Mouse (Mus musculus) spleen, adult 12 weeks (tissue): ENCODE results near the gene Slc29a3.
A peak's percentile ranks its signal among the peaks of the same experiment; 100 is the strongest.

ENCODE experiments used
- DNase-seq: peaks from one replicate; pipeline ENCODE4 v3.0.0; 2022; ENCODE audit warnings: low spot score

Slc29a3 gene

DNA sequence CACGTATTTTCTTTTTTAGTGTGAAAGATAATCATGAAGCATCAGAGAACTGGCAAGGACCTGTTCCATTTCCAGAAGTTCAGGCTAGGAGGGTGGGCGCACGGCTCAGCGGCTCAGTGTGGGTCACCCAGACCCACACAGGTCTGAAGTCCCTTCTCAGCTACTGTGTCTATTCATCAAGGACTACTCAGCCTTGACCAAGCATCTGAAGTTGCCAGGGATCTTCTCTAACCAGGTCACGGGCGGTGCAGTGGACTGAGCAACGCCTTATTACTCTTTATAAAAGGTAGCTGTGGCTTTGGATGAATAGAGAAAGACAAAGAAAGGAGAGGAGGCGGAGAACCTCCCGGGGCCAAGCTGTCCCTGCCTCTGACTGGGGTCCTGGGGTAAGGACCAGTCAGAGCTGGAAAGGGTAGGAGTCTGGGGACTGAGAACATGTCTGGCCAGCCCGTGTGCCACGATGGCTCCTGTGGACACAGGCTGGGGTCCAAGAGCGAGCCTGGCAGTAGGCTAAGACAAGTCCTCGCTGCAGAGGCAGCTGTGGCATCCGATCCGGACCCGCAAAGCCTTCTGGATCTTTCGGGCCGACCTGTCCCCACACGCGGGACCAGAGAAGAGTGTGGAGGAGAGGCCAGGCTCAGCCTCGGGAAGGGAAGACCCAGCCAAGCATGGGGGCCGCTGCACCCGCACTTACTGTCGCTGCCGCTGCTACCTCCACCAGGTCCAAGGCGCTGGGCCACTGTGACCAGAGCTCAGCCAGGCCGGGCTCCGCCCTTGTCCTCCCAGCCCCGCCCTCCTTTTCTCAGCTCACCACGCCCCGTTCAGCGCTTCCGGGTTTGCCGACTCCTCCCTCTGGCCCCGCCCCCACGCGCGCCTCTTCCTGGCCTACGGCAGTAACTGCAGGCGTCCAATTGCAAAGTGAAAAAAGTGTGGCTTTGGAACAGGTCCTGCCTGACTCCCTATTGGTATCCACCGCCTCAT is at the start of gene Slc29a3:
Slc29a3 (minus strand) TSS at position 755 of the 981 bp plus-strand sequence.
- peak; percentile 94 for DNase-seq

- no peak for DNase-seq
Measured at GRCm38 (mm10) chr10:60801898-60802412, 49.4 kb upstream of the Slc29a3 start.

DNA sequence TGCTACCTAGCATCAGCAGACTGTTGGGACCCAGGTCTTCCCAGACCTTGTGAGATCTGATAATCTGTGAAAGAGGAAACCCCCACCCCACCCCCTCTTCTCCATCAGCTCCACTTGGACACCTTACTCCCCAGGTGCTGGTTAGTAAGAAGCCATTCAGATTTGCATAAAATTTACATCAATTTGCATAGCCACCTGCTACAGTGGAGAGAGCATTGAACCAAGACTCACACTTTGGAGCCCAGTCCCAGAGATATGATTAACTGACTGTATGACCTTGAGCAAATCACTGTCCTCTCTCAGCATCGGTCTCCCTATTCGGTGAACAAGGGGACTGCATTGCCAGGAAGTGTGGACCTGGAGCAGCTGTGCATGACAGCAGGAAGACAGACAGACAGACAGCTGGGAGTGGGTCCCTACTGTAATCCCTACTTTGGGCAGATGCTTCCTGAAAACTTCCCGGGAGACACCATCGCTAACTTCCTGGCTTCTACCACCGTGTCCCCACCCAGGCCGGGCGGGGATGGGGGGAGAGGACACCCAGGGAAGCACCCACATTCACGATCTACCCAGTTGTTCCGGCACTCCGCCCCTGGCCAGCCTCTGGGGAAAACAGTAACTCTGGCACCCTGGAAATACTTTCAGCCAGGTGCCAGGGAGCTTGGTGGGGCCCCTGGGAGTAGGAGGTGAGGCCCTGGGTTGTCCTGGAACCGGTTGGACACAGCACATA is 48.7 kb upstream of the Slc29a3 start:
- DNase-seq = no peak

DNA sequence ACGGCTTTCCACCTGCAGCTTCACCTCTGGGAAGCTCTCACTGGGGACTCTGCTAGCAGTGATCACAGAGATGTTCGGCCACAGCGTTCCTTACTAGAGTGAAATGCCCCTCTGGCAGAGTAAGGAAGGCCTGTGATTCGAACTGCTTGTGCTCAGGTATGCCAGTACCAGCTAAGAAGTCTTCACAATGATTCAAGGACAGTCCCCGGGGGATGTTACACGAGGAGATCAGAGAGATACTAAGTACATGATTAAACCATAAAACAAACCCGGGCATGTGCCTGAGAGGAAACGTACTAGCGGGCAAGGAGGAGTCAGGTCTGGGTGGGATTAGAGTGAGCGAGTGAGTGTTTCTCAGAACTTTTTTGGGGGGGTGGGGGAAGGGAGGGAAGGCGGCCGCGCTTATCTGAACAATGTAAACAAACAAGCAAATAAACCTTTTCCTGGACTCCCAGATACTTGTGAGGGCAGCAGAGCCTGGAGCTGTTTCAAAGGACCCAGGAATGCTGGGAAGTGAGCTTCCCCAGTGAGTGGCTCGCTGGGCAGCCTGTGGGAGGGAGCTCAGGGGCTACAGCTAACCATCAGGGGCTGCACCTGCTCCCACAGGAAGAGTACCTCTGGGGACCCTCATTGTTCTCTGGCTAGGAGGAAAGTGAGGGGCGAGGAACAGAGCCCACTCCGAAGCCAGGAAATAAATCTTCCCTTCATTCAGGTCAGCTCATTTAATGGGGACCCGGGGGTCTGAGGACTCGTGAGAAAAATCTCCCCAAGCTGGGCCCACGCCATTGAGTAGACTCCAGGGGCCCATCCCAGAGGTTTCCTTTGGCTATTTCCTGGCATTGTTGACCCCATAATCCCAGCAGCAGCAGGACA is 47.9 kb upstream of the Slc29a3 start:
- DNase-seq = no peak

DNA sequence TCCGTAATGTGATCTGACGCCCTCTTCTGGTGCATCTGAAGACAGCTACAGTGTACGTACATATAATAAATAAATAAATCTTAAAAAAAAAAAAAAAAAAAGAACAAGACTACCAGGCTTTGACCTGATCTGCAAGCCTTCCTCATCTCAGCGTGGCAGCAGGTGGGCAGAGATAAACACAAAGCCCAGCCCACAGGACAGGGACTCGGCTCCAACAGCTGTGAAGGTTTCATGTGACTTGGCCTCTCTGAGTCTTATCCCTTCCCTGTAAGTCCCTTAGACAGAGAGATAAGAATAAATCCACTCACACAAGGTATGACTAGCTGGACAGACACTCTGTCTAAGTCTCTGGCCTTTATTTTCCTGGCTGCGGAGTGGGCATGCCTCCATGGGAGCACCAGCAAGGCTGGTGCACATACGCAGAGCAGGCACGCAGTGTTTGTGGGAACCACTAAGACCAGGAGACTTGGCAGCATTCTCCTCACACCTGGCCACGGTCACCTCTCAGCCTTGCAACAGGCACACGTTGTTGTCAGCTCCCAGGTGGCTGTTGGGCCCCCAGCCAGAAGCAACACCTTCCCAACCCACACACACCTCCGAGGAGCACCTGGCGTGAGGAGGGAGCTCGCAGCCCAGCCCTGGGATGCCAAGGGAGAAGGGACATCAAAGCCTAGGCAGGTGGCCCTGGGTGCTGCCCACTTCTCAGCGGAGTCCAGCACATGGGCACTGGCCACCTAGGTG is 45.3 kb upstream of the Slc29a3 start:
- DNase-seq = no peak

GRCm38 (mm10) chr10:60796474-60796873 is 43.9 kb upstream of the Slc29a3 start:
- DNase-seq = no peak

DNA sequence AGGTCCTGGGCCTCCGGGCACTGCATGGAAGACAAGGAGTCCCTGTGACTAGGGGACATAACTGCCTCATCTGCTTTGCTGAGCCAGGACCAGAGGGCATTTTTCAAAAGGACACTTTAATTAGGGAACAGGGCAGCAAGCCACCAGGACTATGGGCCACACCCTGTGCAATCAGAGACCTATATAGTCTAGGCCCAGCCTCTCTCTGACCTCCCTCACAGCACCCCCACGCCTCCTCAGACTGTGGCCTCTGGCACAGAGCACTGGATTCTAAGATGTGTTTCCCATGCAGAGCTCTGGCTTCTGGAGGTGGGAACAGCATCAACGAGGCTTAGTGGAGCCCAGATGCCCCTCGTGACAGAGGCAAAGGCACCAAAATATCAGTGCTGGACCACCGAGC is 43.4 kb upstream of the Slc29a3 start:
- DNase-seq = no peak

GRCm38 (mm10) chr10:60794792-60795191 is 42.2 kb upstream of the Slc29a3 start:
- DNase-seq = no peak

GRCm38 (mm10) chr10:60794374-60794773 is 41.8 kb upstream of the Slc29a3 start:
- no peak for DNase-seq

DNA sequence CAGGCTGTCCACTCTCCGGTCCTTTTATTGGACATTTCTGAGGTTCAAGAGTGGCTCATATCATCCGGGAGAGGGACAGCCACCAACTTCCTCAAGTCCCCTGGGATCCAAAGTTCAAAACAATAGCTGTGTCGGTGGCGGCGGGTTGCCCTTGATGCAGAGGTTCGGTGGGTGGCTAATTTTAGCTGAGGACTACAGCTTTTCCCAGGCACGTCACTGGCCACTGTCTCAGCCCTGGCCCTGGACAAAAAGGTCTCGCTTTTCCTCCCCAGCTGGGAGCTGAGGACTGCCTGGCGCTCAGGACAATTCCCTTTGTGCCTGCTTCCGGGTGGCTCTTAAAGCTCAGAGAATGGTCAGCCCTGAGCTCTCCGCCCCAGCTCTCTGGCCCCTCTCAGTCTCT is 40.2 kb upstream of the Slc29a3 start:
- DNase-seq = no peak

DNA sequence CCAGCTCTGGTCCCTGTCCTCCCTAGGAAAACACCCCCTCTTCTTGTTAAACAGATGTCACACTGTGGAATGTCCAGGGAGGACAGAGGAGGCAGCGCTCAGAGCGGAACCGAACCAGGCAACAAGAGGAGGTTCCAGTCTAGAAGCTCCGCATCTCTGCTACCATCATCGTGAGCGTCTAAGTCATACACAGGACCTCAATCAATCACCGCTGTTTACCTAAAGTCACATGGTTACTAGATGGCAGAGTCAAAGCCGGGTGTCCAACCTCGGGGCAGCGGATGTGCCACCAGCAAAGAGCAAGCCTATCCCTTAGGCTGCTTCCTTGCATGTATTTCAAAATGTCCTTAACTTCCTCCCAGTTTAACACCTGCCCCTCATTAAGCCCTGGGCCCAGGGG is 39.8 kb upstream of the Slc29a3 start:
- DNase-seq = no peak

DNA sequence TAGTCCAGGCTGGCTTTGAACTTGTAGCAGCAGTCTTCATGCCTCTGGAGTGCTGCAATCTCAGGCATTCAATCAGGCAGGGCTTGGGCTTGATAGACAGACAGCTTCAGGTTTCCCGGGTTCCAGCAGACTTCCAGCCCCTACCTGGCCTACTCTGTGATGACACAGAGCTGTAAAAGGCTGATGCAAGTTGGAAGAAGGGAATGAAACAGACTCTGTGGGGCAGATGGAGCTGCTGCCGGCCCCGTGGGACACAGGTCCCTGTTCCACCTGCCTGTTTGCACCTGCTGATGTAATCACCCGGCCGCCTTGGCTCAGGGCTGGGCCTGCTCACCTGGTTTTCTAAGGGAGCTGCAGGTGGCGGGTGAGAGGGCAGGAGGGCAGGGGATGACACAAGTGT is 38.3 kb upstream of the Slc29a3 start:
- no peak for DNase-seq

GRCm38 (mm10) chr10:60787303-60788074 is 34.9 kb upstream of the Slc29a3 start:
- DNase-seq = no peak

DNA sequence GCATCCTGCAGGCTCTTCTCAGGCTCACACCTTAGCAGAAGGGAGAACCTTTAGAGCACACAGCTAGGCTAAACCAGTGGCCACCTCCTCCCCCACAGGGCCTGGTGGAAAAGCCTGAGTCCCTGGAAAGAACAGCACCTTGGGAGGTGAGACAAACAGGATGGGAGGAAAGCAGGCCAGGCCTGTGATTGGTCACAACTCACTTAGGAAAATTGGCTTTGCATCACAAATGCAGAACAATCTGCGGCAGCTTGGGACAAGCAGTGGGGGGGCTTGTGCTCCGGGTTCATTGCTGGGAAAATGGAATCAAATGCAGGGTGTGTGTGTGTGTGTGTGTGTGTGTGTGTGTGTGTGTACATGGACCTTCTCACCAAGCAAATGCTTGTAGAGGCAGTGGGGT is 31.0 kb upstream of the Slc29a3 start:
- DNase-seq = no peak

DNA sequence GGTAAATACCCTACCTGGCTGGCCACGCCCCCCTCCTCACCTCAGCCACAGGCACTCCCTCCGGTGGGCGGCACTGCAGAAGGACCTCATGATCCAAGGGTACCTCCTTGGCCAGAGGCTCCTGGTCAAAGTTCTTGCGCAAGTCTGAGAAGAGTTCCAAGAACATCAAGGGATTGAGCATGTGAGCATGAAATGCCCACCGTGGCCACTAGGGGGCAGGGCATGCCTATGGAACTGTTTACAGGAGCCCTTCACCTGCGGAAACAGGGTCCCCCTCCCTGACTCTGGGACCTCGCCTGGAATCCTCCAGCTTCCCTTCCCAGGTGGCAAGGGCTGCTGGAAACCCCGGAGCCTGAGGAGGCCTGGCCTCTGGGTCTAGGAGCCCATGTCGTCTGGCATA is 27.0 kb upstream of the Slc29a3 start:
- peak; percentile 45 for DNase-seq

DNA sequence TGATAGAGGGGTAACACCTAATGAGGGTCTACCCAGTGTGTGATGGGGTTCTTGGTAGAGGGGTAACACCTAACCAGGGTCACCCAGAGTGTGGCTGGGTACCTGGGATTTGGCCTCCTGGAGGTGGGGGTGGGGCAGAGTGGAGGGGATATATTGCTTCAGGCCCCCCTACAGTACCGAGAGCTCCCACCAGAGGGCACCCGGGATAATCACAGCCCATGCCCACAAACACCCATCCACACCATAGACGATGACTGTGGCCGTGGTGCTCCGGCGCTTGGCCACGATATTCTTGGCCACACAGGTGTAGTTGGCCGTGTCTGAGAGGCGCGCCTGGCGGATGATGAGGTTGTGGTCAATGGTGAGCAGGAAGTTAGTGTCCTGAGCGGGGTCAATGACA is 25.9 kb upstream of the Slc29a3 start:
- no peak for DNase-seq

DNA sequence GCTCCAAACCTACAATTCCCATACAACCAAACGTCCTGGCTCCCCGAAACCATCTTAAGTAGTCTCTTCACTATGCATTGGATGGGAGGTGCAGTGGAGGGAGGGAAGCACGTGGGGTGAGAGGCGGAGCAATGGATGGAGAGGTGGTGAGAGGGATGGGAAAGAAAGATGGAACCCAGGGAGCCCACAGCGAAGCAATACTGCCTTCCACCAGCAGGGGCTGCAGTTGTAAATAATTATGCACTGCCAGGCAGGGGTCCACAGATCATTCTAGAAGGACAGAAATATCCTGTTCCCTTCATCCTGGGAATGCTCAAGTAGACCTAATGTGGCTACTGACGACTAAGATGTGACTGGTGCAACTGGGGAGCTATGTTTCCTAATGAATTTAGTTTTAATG is 22.9 kb upstream of the Slc29a3 start:
- no peak for DNase-seq

DNA sequence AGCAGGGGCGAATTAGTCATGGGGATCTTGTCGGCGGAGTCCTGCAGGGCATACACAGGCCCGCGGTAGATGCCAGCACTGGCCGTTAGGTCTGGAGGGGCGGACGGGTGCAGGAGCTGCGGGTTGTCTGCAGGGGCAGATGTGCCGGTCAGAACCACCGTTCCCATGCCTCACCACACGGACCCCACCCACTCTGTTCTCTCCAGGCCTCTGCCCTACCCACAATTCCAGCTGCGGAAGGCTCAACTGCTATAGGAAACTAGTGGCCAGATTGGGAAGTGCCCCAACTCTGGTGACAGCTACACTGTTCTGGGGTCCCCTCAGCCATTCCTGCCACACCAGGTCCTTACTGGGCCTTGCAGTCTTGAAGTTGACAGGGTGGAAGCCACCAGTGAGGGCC is 22.0 kb upstream of the Slc29a3 start:
- DNase-seq = no peak

DNA sequence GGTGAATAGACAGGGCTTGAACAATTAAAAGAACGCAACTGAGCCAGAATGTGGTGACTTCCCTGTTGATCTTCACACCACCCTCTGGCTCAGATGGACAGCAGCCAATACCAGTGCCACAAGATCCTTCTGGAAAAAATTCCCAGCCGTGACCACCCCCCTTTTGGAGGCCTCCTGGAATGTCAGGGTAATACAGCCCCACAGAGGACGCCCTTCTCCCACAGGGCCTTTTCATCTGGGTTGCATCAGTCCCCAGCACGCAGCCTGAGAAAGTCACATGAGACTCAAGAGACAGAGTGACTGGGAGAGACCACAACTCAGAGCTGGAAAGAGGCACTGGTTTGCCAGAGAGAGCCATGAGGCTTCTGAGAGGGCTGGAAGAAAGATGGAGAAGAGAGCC is 18.3 kb upstream of the Slc29a3 start:
- DNase-seq = no peak

- no peak for DNase-seq
Measured at GRCm38 (mm10) chr10:60768614-60769013, 16.0 kb upstream of the Slc29a3 start.
